Mouse (Mus musculus) kidney, postnatal 0 days (tissue): ENCODE measurements at regions not wholly inside any gene's neighbourhood (a gene's known extent, or its start where the extent isn't known, plus 50 kb on each side); places are given as distances from the start of the nearest gene placed in this dataset.
"Not testable (repeated sequence)": the region's sequence is repeated elsewhere in the genome, so short reads cannot be mapped to it uniquely, and the experiment has no call there.

Source experiments
- ATAC-seq: fragments of 200-750 bp; cut with Nextera tagmentation; replicated peaks from 2 replicates; pipeline ENCODE4 v1.8.0; 2017; ENCODE audit warnings: low read depth, moderate number of reproducible peaks, moderate TSS enrichment, moderate library complexity; ENCODE audit not compliant: low FRiP score
- DNase-seq: peaks from one replicate; pipeline ENCODE4 v3.0.0-alpha.2; 2016; ENCODE audit warnings: low spot score
- H3K27ac ChIP-seq: fragments of 300-500 bp; sonication (generic); 2 replicates; pipeline ENCODE4 v1.5.1; 2014; ENCODE audit warnings: mild to moderate bottlenecking
- H3K27me3 ChIP-seq: fragments of 300-500 bp; sonication (generic); 2 replicates; pipeline ENCODE4 v1.6.1; 2014; ENCODE audit warnings: low read length, mixed read lengths; ENCODE audit not compliant: insufficient read depth
- H3K36me3 ChIP-seq: fragments of 300-500 bp; sonication (generic); 2 replicates; pipeline ENCODE4 v1.6.1; 2014; ENCODE audit warnings: low read length, mixed read lengths; ENCODE audit not compliant: insufficient read depth
- H3K4me1 ChIP-seq: fragments of 300-500 bp; sonication (generic); replicated peaks from 2 replicates; pipeline ENCODE4 v1.6.1; 2014; ENCODE audit warnings: antibody characterized with exemption, low read length, mixed read lengths; ENCODE audit not compliant: insufficient read depth
- H3K4me2 ChIP-seq: fragments of 300-500 bp; sonication (generic); 2 replicates; pipeline ENCODE4 v1.6.1; 2014; ENCODE audit warnings: mild to moderate bottlenecking, low read length, moderate library complexity, mixed read lengths
- H3K4me3 ChIP-seq: fragments of 300-500 bp; sonication (generic); replicated peaks from 2 replicates; pipeline ENCODE4 v1.5.1; 2014; ENCODE audit warnings: low read depth, low read length
- H3K9ac ChIP-seq: fragments of 300-500 bp; sonication (generic); 2 replicates; pipeline ENCODE4 v1.6.1; 2014; ENCODE audit warnings: low read depth, low read length
- H3K9me3 ChIP-seq: fragments of 300-500 bp; sonication (generic); replicated peaks from 2 replicates; pipeline ENCODE4 v1.6.1; 2016; ENCODE audit warnings: low read length, inconsistent platforms, mixed read lengths
- CTCF ChIP-seq: IDR thresholded peaks from 2 replicates; pipeline ENCODE4 v1.5.1; 2016; ENCODE audit warnings: antibody characterized with exemption, low read depth, mild to moderate bottlenecking, moderate library complexity
- WGBS: fragments of 180-500 bp; shearing (Covaris S2); extraction: QIAGEN DNeasy Blood & Tissue Kit; methylation state at CpG from one replicate; pipeline ENCODE4 v1.1.7; 2014; 5-methylcytosine and 5-hydroxymethylcytosine counted together

DNA sequence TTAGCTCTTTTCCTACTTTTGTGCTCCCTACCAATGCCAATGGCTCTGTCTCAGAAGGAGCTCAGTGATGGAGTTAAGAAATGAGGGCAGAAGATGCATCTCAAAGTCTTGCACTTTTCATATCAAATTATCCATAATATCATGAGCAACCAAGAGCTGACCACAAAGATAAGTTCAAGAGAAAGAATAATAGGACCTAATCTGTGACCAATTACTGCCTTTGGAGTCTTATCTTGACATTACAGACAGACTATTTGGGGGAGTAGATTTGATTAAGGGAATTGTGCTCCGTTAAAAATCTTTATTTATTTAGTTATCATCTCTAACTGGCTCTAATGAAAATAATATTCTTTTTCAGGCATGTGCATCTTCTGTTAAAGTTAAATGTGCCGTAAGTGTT, 189.1 kb upstream of the Irak1bp1 start:
- Histone ChIP-seq H3K27me3 (no peaks in the 10 kb centered on the region), H3K9me3 (no peaks in the 10 kb centered on the region), H3K4me3 (no peak overlapping the region), H3K9ac (no peak overlapping the region), H3K36me3 (no peaks in the 10 kb centered on the region), H3K4me1 (no peaks in the 10 kb centered on the region), H3K4me2 (no peak overlapping the region), H3K27ac (no peak overlapping the region)
- no peak for TF ChIP-seq CTCF
- WGBS, result 79% methylated on average over 2 of the region's 2 CpGs
- DNase-seq, result no peak
- no peak for ATAC-seq

DNA sequence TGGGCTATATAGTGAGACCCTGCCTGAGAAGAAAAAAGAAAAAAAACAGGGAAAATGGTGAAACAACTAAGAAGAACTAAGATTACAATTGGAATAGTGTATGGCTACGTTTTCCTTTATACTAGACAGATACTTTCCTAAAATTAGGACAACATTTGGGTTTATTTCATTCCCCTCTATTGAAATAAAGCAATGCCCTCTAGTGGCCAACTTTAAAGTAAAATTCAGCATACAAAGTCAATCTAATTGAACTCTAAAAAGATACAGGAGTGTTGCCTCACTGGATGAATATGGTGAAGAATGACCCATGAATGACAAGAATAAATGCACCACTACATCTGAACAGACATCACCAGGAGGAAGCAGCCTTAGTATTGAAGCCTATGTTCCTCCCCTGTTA, 185.4 kb upstream of the Irak1bp1 start:
- H3K9ac ChIP-seq, result no peak overlapping the region
- H3K36me3 ChIP-seq, result no peaks in the 10 kb centered on the region
- no peak overlapping the region for H3K27ac ChIP-seq
- H3K4me2 ChIP-seq, result no peak overlapping the region
- no peaks in the 10 kb centered on the region for H3K9me3 ChIP-seq
- H3K4me3 ChIP-seq, result no peak overlapping the region
- DNase-seq, result peak; percentile 79
- WGBS, result 21% methylated on average over 1 of the region's 1 CpGs
- no peaks in the 10 kb centered on the region for H3K4me1 ChIP-seq
- no peaks in the 10 kb centered on the region for H3K27me3 ChIP-seq
- TF ChIP-seq CTCF, result peak; percentile 77
- ATAC-seq, result no peak

DNA sequence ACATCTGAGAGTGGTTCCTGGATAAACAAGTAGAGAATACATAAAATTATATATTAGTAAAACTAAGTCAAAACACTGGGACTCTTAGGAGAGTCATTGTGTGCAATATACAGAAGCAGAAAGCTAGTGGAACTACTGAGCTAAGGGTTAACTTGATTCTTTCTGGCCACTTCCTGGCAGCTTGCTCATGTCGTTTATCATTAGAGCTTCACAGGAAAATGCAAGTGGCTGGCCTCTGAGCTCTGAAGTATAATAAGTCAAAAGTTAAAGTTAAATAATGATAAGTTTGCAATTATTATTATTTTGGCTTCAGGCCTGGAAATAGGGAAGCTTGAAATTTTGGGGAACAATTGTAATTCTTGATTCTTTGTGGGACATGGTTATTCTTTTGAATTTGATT, 173.8 kb upstream of the Irak1bp1 start:
- not testable (repeated sequence) for H3K4me2 ChIP-seq, H3K4me1 ChIP-seq, H3K4me3 ChIP-seq, H3K27ac ChIP-seq, ATAC-seq, H3K9ac ChIP-seq, H3K27me3 ChIP-seq, H3K9me3 ChIP-seq, H3K36me3 ChIP-seq
- peak; percentile 80 for DNase-seq
- 0% methylated on average over 1 of the region's 1 CpGs for WGBS

DNA sequence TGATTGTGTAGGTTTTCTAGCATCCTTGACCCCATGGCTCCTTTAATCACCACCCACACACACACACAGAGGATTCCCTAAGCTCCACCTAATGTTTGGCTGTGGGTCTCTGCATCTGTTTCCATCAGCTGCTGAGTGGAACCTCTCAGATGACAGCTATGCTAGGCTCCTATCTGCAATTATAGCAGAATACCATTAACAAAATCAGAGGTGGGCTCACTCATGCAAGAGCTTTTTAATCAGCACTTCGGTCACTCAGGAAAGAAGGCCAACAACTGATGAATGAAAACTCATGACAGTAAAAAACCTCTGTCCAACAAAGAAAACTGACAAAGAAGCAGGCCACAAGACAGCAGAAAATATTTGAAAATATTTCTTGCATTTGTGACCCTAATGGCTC, 147.1 kb upstream of the Irak1bp1 start:
- Histone ChIP-seq H3K27ac (no peak overlapping the region), H3K9ac (no peak overlapping the region), H3K27me3 (no peaks in the 10 kb centered on the region), H3K4me1 (no peaks in the 10 kb centered on the region), H3K4me3 (no peak overlapping the region), H3K36me3 (no peaks in the 10 kb centered on the region), H3K4me2 (no peak overlapping the region), H3K9me3 (no peaks in the 10 kb centered on the region)
- WGBS, result 74% methylated on average over 1 of the region's 1 CpGs
- no peak for TF ChIP-seq CTCF
- DNase-seq (no peak), ATAC-seq (no peak)

DNA sequence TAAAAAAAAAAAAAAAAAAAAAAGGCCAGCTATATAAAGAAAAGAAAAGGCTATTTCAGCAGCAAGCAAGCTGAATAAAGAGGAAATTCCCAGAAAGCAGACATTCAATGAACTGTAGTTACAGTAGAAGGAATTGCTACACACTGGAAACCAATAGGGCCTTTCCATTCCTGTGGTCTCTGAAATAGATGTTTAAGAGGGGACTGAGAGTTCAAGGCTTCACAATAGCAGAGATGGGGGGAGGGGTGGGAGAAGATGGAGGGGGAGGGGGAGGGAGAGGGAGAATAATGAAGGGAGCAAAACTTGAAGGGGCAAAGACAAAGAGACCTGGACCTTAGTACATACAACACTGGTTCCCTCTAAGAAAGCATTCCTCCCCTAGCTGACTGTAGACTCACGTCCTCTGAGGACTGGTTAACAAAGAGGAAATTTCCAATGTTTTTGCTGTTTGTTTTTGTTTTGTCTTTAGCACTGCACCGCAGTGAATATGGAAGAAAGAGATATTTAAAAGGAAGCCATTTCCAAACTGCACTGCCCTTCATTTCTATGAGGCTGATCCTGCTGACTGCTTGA, 119.8 kb upstream of the Irak1bp1 start:
- Histone ChIP-seq H3K4me3 (no peak overlapping the region), H3K27me3 (no peaks in the 10 kb centered on the region), H3K9ac (no peak overlapping the region), H3K36me3 (no peaks in the 10 kb centered on the region), H3K9me3 (no peaks in the 10 kb centered on the region), H3K27ac (no peak overlapping the region), H3K4me2 (no peak overlapping the region), H3K4me1 (no peaks in the 10 kb centered on the region)
- ATAC-seq (no peak), DNase-seq (no peak)
- TF ChIP-seq CTCF, result no peak
- WGBS, result 63% methylated on average over 2 of the region's 2 CpGs

DNA sequence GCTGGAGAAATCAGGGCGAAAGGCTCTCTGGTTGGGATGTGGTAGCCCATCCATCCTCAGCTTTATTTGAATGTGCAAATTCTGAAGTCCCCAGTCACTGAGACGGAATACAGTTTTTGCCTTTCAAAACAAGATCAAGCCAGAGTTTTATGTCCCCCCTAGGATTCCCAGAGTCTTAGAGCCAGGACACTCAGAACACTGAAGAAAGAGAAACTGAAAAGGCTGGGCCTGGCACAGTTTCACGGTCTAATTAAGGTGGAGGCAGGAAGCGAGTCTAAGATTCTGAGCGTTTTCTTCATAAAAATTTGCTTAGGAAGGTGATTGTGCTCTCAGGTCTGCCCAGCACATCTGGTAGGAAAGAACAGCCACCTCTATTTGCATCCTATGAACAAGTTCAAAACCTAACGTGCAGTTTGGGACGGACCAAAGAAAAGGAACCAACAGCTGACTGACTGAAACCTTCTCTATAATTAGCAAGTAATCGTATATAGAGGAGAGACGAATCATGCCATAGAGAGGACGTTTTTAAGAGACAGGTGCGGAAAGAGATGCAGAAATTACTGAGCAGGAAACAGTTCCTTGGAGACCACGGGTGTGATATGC, 119.2 kb upstream of the Irak1bp1 start:
- no peaks in the 10 kb centered on the region for H3K9me3 ChIP-seq
- ATAC-seq, result no peak
- no peak overlapping the region for H3K27ac ChIP-seq
- WGBS, result 67% methylated on average over 12 of the region's 12 CpGs
- H3K9ac ChIP-seq, result no peak overlapping the region
- no peak overlapping the region for H3K4me3 ChIP-seq
- no peaks in the 10 kb centered on the region for H3K4me1 ChIP-seq
- H3K27me3 ChIP-seq, result no peaks in the 10 kb centered on the region
- peak; percentile 8 for DNase-seq
- H3K4me2 ChIP-seq, result no peak overlapping the region
- H3K36me3 ChIP-seq, result no peaks in the 10 kb centered on the region
- TF ChIP-seq CTCF, result no peak
